Mouse (Mus musculus): Measurements from ENCODE around the gene Daam1. TPM values are rescaled to one million over a fixed set of nuclear protein-coding genes. Genes with fewer than 3 reads are reported as not detected.

Gene Daam1
- polyA plus RNA-seq, 1 experiment from 2014 or later: 11.6 TPM

DNA sequence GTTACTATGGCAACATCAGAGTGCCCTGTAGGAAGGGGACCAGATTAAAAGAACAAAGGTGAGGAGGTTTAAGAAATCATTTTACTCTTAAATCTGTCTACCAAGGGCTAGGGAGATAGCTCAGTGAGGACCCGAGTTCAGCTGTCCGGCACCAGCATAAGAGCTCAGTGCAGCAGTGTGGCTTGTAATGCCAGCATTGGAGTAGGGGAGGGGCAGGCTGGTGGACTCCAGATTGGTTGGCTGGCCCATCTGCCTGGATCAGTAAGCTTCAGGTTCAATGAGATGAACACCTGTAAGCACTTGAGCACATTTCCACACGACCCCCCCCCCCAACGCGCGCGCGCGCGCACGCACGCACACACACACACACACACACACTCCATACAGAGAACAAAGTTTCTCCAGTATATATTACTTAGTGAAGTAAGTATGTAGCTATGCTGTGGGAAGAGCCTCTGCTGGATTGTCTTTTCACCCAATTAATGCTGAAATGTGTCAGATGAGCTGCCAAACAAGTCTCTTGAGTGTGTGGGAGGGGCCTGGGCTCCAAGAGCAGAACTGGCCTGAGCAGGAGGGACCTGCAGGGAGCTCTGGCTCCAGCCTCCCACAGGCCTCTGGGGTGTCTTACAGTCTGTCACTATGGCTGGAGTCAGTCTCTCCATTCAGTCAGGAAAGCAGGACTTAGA, 75.8 kb downstream of the Daam1 start:
- H3K4me3 ChIP-seq: no peak overlapping the region
- 90% methylated on average over 12 of the region's 12 CpGs for whole genome bisulfite sequencing
- no peaks in the 10 kb centered on the region for H3K27me3 ChIP-seq (ENCODE audit: insufficient read depth, poor library complexity, severe bottlenecking)
- H3K9me3 ChIP-seq: no peaks in the 10 kb centered on the region
- 0 out of 2 replicates have a peak overlapping the region, but pooled peaks have one; percentile 4 for H3K27ac ChIP-seq
- DNase-seq (ENCODE audit: low spot score): no peak
- H3K36me3 ChIP-seq: peaks cover 16% of the 10 kb centered on the region
- peaks cover 28% of the 10 kb centered on the region for H3K4me1 ChIP-seq (replicated peaks)

GRCm38 (mm10) chr12:71908984-71909383, 78.1 kb downstream of the Daam1 start:
- Histone ChIP-seq H3K36me3 (no peaks in the 10 kb centered on the region), H3K4me3 (no peak overlapping the region), H3K4me1 (replicated peaks) (peaks cover 40% of the 10 kb centered on the region), H3K27ac (no peak overlapping the region), H3K9me3 (no peaks in the 10 kb centered on the region), H3K27me3 (ENCODE audit: insufficient read depth, poor library complexity, severe bottlenecking) (no peaks in the 10 kb centered on the region)
- WGBS: 85% methylated on average over 5 of the region's 5 CpGs
- no peak for DNase-seq (ENCODE audit: low spot score)

- Histone ChIP-seq H3K36me3 (0 out of 2 replicates have a peak, but pooled peaks cover 1% of the 10 kb centered on the region), H3K4me3 (no peak overlapping the region), H3K9me3 (no peaks in the 10 kb centered on the region), H3K27me3 (ENCODE audit: insufficient read depth, poor library complexity, severe bottlenecking) (no peaks in the 10 kb centered on the region), H3K27ac (peak overlapping the region; percentile 31; the same call in 1 of the 2 replicates), H3K4me1 (replicated peaks) (peaks cover 40% of the 10 kb centered on the region)
- no peak for DNase-seq (ENCODE audit: low spot score)
- WGBS: 76% methylated on average over 7 of the region's 7 CpGs
These were observed 79.4 kb downstream of the Daam1 start for GRCm38 (mm10) chr12:71910246-71910645.

DNA sequence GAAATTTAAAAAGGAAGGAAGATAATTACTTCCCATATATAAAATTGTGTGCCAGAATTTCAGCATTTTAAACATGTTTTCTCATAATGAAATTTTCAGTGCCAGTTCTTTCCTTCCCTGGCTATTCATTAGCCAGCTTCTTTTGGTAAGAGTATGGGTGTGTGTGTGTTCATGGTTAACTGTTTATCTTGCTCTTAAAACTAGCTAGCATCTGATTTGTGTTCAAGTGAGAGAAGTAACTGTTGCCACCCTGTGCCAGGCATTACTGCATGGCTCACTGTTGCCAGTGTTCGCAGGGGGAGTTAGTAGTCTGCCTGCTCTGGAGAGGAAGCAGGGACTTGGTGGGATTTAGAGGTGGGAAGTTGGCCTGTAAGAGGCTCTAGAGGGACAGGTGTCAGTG, 81.4 kb downstream of the Daam1 start:
- H3K27me3 ChIP-seq (ENCODE audit: insufficient read depth, poor library complexity, severe bottlenecking): no peaks in the 10 kb centered on the region
- peaks cover 29% of the 10 kb centered on the region for H3K4me1 ChIP-seq (replicated peaks)
- peaks cover 21% of the 10 kb centered on the region for H3K36me3 ChIP-seq
- DNase-seq (ENCODE audit: low spot score): no peak
- no peaks in the 10 kb centered on the region for H3K9me3 ChIP-seq
- H3K4me3 ChIP-seq: no peak overlapping the region
- 92% methylated on average over 1 of the region's 1 CpGs for WGBS
- 0 out of 2 replicates have a peak overlapping the region, but pooled peaks have one; percentile 29 for H3K27ac ChIP-seq

DNA sequence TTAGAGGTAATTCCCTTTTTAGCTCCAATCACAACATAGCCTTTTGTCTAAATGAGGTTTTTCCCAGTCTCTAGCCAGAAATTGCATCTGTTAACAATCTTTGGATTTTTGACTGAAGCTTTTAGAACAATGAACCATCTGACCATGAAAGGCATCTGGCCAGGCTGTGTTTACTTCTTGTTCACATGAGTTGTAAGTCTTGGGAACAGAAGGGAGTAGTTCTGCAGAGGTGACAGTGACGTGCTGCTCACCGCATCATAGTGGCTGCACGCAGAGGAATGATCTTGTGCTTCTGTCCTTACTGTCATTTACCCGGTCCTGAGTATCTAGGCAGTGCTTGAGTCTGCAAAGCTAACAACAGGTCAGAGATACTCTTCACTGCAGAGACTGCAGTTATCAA, 88.3 kb downstream of the Daam1 start:
- H3K4me3 ChIP-seq: no peak overlapping the region
- peak overlapping the region; percentile 51; the same call in 1 of the 2 replicates for H3K27ac ChIP-seq
- 64% methylated on average over 4 of the region's 4 CpGs for WGBS
- no peaks in the 10 kb centered on the region for H3K9me3 ChIP-seq
- H3K27me3 ChIP-seq (ENCODE audit: insufficient read depth, poor library complexity, severe bottlenecking): no peaks in the 10 kb centered on the region
- peaks cover 35% of the 10 kb centered on the region for H3K36me3 ChIP-seq
- H3K4me1 ChIP-seq (replicated peaks): peaks cover 59% of the 10 kb centered on the region
- no peak for DNase-seq (ENCODE audit: low spot score)

GRCm38 (mm10) chr12:71919962-71920361, 89.1 kb downstream of the Daam1 start:
- H3K27ac ChIP-seq: peak overlapping the region; percentile 23; the same call in 1 of the 2 replicates
- WGBS: 47% methylated on average over 3 of the region's 3 CpGs
- no peaks in the 10 kb centered on the region for H3K9me3 ChIP-seq
- no peak for DNase-seq (ENCODE audit: low spot score)
- H3K4me3 ChIP-seq: no peak overlapping the region
- H3K27me3 ChIP-seq (ENCODE audit: insufficient read depth, poor library complexity, severe bottlenecking): no peaks in the 10 kb centered on the region
- peaks cover 35% of the 10 kb centered on the region for H3K36me3 ChIP-seq
- H3K4me1 ChIP-seq (replicated peaks): peaks cover 62% of the 10 kb centered on the region

- Histone ChIP-seq H3K27ac (peak overlapping the region; percentile 72), H3K27me3 (ENCODE audit: insufficient read depth, poor library complexity, severe bottlenecking) (no peaks in the 10 kb centered on the region), H3K4me1 (replicated peaks) (peaks cover 73% of the 10 kb centered on the region), H3K36me3 (peaks cover 7% of the 10 kb centered on the region), H3K9me3 (no peaks in the 10 kb centered on the region), H3K4me3 (no peak overlapping the region)
- peak; percentile 19 for DNase-seq (ENCODE audit: low spot score)
- WGBS: 57% methylated on average over 5 of the region's 5 CpGs
These were observed 92.0 kb downstream of the Daam1 start for GRCm38 (mm10) chr12:71922827-71923381.

GRCm38 (mm10) chr12:71924978-71925529, 94.2 kb downstream of the Daam1 start:
- H3K36me3 ChIP-seq: no peaks in the 10 kb centered on the region
- no peak overlapping the region for H3K27ac ChIP-seq
- no peak for DNase-seq (ENCODE audit: low spot score)
- no peaks in the 10 kb centered on the region for H3K27me3 ChIP-seq (ENCODE audit: insufficient read depth, poor library complexity, severe bottlenecking)
- peaks cover 60% of the 10 kb centered on the region for H3K4me1 ChIP-seq (replicated peaks)
- no peak overlapping the region for H3K4me3 ChIP-seq
- whole genome bisulfite sequencing: 89% methylated on average over 9 of the region's 9 CpGs
- H3K9me3 ChIP-seq: no peaks in the 10 kb centered on the region

- Histone ChIP-seq H3K36me3 (no peaks in the 10 kb centered on the region), H3K27ac (no peak overlapping the region), H3K27me3 (ENCODE audit: insufficient read depth, poor library complexity, severe bottlenecking) (no peaks in the 10 kb centered on the region), H3K4me3 (no peak overlapping the region), H3K9me3 (no peaks in the 10 kb centered on the region), H3K4me1 (replicated peaks) (peaks cover 56% of the 10 kb centered on the region)
- no peak for DNase-seq (ENCODE audit: low spot score)
- 71% methylated on average over 11 of the region's 11 CpGs for WGBS
These were observed 95.3 kb downstream of the Daam1 start for GRCm38 (mm10) chr12:71925990-71926700.

GRCm38 (mm10) chr12:71928092-71928491, 97.2 kb downstream of the Daam1 start:
- 92% methylated on average over 6 of the region's 6 CpGs for WGBS
- Histone ChIP-seq H3K36me3 (no peaks in the 10 kb centered on the region), H3K27me3 (ENCODE audit: insufficient read depth, poor library complexity, severe bottlenecking) (no peaks in the 10 kb centered on the region), H3K4me3 (no peak overlapping the region), H3K4me1 (replicated peaks) (peaks cover 44% of the 10 kb centered on the region), H3K9me3 (no peaks in the 10 kb centered on the region), H3K27ac (no peak overlapping the region)
- no peak for DNase-seq (ENCODE audit: low spot score)

DNA sequence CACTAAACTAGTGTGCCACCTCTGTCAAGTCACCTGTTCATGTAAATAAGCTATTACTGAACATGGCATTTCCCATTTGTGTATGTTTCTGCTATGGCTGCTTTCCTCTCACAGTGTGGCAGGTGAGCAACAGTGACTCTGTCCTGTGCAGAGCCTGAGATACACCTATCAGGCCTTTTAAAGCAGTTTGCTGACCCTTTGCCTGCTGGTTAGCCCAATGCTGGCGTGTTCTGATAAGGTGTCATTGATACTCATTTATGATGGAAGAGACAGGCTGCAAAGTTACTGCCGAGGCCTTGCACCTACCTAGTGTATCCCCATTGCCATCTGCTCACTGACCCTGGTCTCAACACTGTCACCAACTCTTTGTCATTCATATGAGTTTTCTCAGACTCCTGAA, 99.0 kb downstream of the Daam1 start:
- 77% methylated on average over 2 of the region's 2 CpGs for WGBS
- no peaks in the 10 kb centered on the region for H3K27me3 ChIP-seq (ENCODE audit: insufficient read depth, poor library complexity, severe bottlenecking)

GRCm38 (mm10) chr12:71932433-71933386, 101.8 kb downstream of the Daam1 start:
- DNase-seq (ENCODE audit: low spot score): no peak
- H3K36me3 ChIP-seq: peaks cover 15% of the 10 kb centered on the region
- no peak overlapping the region for H3K27ac ChIP-seq
- 89% methylated on average over 9 of the region's 9 CpGs for WGBS
- no peak overlapping the region for H3K4me3 ChIP-seq
- H3K4me1 ChIP-seq (replicated peaks): peaks cover 19% of the 10 kb centered on the region
- H3K9me3 ChIP-seq: no peaks in the 10 kb centered on the region
- no peaks in the 10 kb centered on the region for H3K27me3 ChIP-seq (ENCODE audit: insufficient read depth, poor library complexity, severe bottlenecking)

More for the DNA sequence above, 99.0 kb downstream of the Daam1 start:
- H3K4me1 ChIP-seq (replicated peaks): peaks cover 31% of the 10 kb centered on the region
- no peaks in the 10 kb centered on the region for H3K9me3 ChIP-seq
- peak overlapping the region; percentile 50; the same call in 1 of the 2 replicates for H3K27ac ChIP-seq
- H3K36me3 ChIP-seq: no peaks in the 10 kb centered on the region
- no peak for DNase-seq (ENCODE audit: low spot score)
- no peak overlapping the region for H3K4me3 ChIP-seq

Data from hindbrain, embryonic 10.5 days (tissue).